Mouse (Mus musculus): ENCODE data around the gene Sdk1. TPM values are rescaled to one million over a fixed set of nuclear protein-coding genes. Genes with fewer than 3 reads are reported as not detected.

Sdk1 gene
- total RNA-seq, 2 experiments from 2014 or later, result not detected

GRCm38 (mm10) chr5:142150756-142151155 lies 909.5 kb downstream of the Sdk1 start:
- ATAC-seq (replicated peaks; ENCODE audit: low FRiP score, low TSS enrichment, poor library complexity, severe bottlenecking), result no peak

GRCm38 (mm10) chr5:142156868-142157852 lies 915.9 kb downstream of the Sdk1 start:
- ATAC-seq (replicated peaks; ENCODE audit: low FRiP score, low TSS enrichment, poor library complexity, severe bottlenecking), result no peak

GRCm38 (mm10) chr5:142163483-142163882 lies 922.2 kb downstream of the Sdk1 start:
- no peak for ATAC-seq (replicated peaks; ENCODE audit: low FRiP score, low TSS enrichment, poor library complexity, severe bottlenecking)

GRCm38 (mm10) chr5:142173636-142174035 lies 932.3 kb downstream of the Sdk1 start:
- ATAC-seq (replicated peaks; ENCODE audit: low FRiP score, low TSS enrichment, poor library complexity, severe bottlenecking), result no peak

GRCm38 (mm10) chr5:142178164-142178563 lies 936.9 kb downstream of the Sdk1 start:
- ATAC-seq (replicated peaks; ENCODE audit: low FRiP score, low TSS enrichment, poor library complexity, severe bottlenecking), result no peak

GRCm38 (mm10) chr5:142179304-142179703 lies 938.0 kb downstream of the Sdk1 start:
- no peak for ATAC-seq (replicated peaks; ENCODE audit: low FRiP score, low TSS enrichment, poor library complexity, severe bottlenecking)

- ATAC-seq (replicated peaks; ENCODE audit: low FRiP score, low TSS enrichment, poor library complexity, severe bottlenecking), result no peak
Measured at GRCm38 (mm10) chr5:142181862-142182261, 940.6 kb downstream of the Sdk1 start.

- ATAC-seq (replicated peaks; ENCODE audit: low FRiP score, low TSS enrichment, poor library complexity, severe bottlenecking), result no peak
Measured at GRCm38 (mm10) chr5:142188765-142189164, 947.5 kb downstream of the Sdk1 start.

- ATAC-seq (replicated peaks; ENCODE audit: low FRiP score, low TSS enrichment, poor library complexity, severe bottlenecking), result no peak
Measured at GRCm38 (mm10) chr5:142209911-142210310, 968.6 kb downstream of the Sdk1 start.

GRCm38 (mm10) chr5:142212252-142212651 lies 971.0 kb downstream of the Sdk1 start:
- ATAC-seq (replicated peaks; ENCODE audit: low FRiP score, low TSS enrichment, poor library complexity, severe bottlenecking), result no peak

- no peak for ATAC-seq (replicated peaks; ENCODE audit: low FRiP score, low TSS enrichment, poor library complexity, severe bottlenecking)
Measured at GRCm38 (mm10) chr5:142215981-142216380, 974.7 kb downstream of the Sdk1 start.

GRCm38 (mm10) chr5:142220851-142221503 lies 979.7 kb downstream of the Sdk1 start:
- ATAC-seq (replicated peaks; ENCODE audit: low FRiP score, low TSS enrichment, poor library complexity, severe bottlenecking), result no peak; the same call in 1 of the 2 replicates

GRCm38 (mm10) chr5:142228957-142229810 lies 987.9 kb downstream of the Sdk1 start:
- no peak for ATAC-seq (replicated peaks; ENCODE audit: low FRiP score, low TSS enrichment, poor library complexity, severe bottlenecking)

GRCm38 (mm10) chr5:142229811-142230205 lies 988.5 kb downstream of the Sdk1 start:
- ATAC-seq (replicated peaks; ENCODE audit: low FRiP score, low TSS enrichment, poor library complexity, severe bottlenecking), result no peak

GRCm38 (mm10) chr5:142240288-142240687 lies 999.0 kb downstream of the Sdk1 start:
- ATAC-seq (replicated peaks; ENCODE audit: low FRiP score, low TSS enrichment, poor library complexity, severe bottlenecking), result no peak

- no peak for ATAC-seq (replicated peaks; ENCODE audit: low FRiP score, low TSS enrichment, poor library complexity, severe bottlenecking)
Measured at GRCm38 (mm10) chr5:142242597-142242996, 1001.3 kb downstream of the Sdk1 start.

GRCm38 (mm10) chr5:142243069-142243468 lies 1001.8 kb downstream of the Sdk1 start:
- ATAC-seq (replicated peaks; ENCODE audit: low FRiP score, low TSS enrichment, poor library complexity, severe bottlenecking), result no peak

- ATAC-seq (replicated peaks; ENCODE audit: low FRiP score, low TSS enrichment, poor library complexity, severe bottlenecking), result no peak
Measured at GRCm38 (mm10) chr5:142256231-142256630, 1014.9 kb downstream of the Sdk1 start.

- ATAC-seq (replicated peaks; ENCODE audit: low FRiP score, low TSS enrichment, poor library complexity, severe bottlenecking), result no peak
Measured at GRCm38 (mm10) chr5:142258716-142259115, 1017.4 kb downstream of the Sdk1 start.

GRCm38 (mm10) chr5:142262060-142262459 lies 1020.8 kb downstream of the Sdk1 start:
- no peak for ATAC-seq (replicated peaks; ENCODE audit: low FRiP score, low TSS enrichment, poor library complexity, severe bottlenecking)
